Mouse (Mus musculus) gastrocnemius, postnatal 14 days (tissue): ENCODE measurements at regions not wholly inside any gene's neighbourhood (a gene's known extent, or its start where the extent isn't known, plus 50 kb on each side); places are given as distances from the start of the nearest gene placed in this dataset.
A peak's percentile ranks its signal among the peaks of the same experiment; 100 is the strongest.

Source experiments
- DNase-seq: peaks from one replicate; pipeline ENCODE4 v3.0.0; 2021; ENCODE audit warnings: mixed read lengths
- intact Hi-C: fragments of 180-260 bp; cut with DNase I; formaldehyde crosslinking; loops from one replicate; pipeline ENCODE4 v1.15.1; 2025; ENCODE audit warnings: low total_unique reads

- intact Hi-C loops, result no loop called here
- no peak for DNase-seq
These were observed 255.3 kb upstream of the Igfbp7 start for GRCm38 (mm10) chr5:77663096-77663495.

GRCm38 (mm10) chr5:77659016-77659415, 251.2 kb upstream of the Igfbp7 start:
- intact Hi-C loops, result no loop called here
- no peak for DNase-seq

- DNase-seq, result no peak
- intact Hi-C loops, result no loop called here
These were observed 236.8 kb upstream of the Igfbp7 start for GRCm38 (mm10) chr5:77644651-77645050.

GRCm38 (mm10) chr5:77620402-77620801, 212.6 kb upstream of the Igfbp7 start:
- intact Hi-C loops, result no loop called here
- DNase-seq, result no peak

GRCm38 (mm10) chr5:77610496-77610895, 202.7 kb upstream of the Igfbp7 start:
- DNase-seq, result no peak
- intact Hi-C loops, result no loop called here

GRCm38 (mm10) chr5:77594719-77595118, 186.9 kb upstream of the Igfbp7 start:
- no peak for DNase-seq
- intact Hi-C loops, result no loop called here

- no peak for DNase-seq
- intact Hi-C loops, result no loop called here
These were observed 181.4 kb upstream of the Igfbp7 start for GRCm38 (mm10) chr5:77589252-77589651.

- intact Hi-C loops, result no loop called here
- no peak for DNase-seq
These were observed 173.9 kb upstream of the Igfbp7 start for GRCm38 (mm10) chr5:77581702-77582101.

GRCm38 (mm10) chr5:77581106-77581638, 173.3 kb upstream of the Igfbp7 start:
- peak; percentile 18 for DNase-seq
- intact Hi-C loops, result no loop called here

GRCm38 (mm10) chr5:77579826-77580745, 172.2 kb upstream of the Igfbp7 start:
- intact Hi-C loops, result no loop called here
- no peak for DNase-seq

- intact Hi-C loops, result no loop called here
- DNase-seq, result no peak
These were observed 169.0 kb upstream of the Igfbp7 start for GRCm38 (mm10) chr5:77576881-77577280.

- intact Hi-C loops, result no loop called here
- DNase-seq, result no peak
These were observed 167.9 kb upstream of the Igfbp7 start for GRCm38 (mm10) chr5:77575780-77576179.

GRCm38 (mm10) chr5:77570364-77570763, 162.5 kb upstream of the Igfbp7 start:
- DNase-seq, result no peak
- intact Hi-C loops, result no loop called here

GRCm38 (mm10) chr5:77568121-77568520, 160.3 kb upstream of the Igfbp7 start:
- intact Hi-C loops, result no loop called here
- DNase-seq, result no peak

- intact Hi-C loops, result no loop called here
- no peak for DNase-seq
These were observed 144.7 kb upstream of the Igfbp7 start for GRCm38 (mm10) chr5:77552580-77552979.

GRCm38 (mm10) chr5:77552081-77552480, 144.2 kb upstream of the Igfbp7 start:
- intact Hi-C loops, result no loop called here
- no peak for DNase-seq

- no peak for DNase-seq
- intact Hi-C loops, result no loop called here
These were observed 138.3 kb upstream of the Igfbp7 start for GRCm38 (mm10) chr5:77546001-77546620.

GRCm38 (mm10) chr5:77532261-77533015, 124.6 kb upstream of the Igfbp7 start:
- intact Hi-C loops, result no loop called here
- DNase-seq, result no peak

GRCm38 (mm10) chr5:77530376-77530775, 122.5 kb upstream of the Igfbp7 start:
- intact Hi-C loops, result no loop called here

GRCm38 (mm10) chr5:77517252-77517651, 109.4 kb upstream of the Igfbp7 start:
- intact Hi-C loops, result no loop called here
- DNase-seq, result no peak

More at GRCm38 (mm10) chr5:77530376-77530775, 122.5 kb upstream of the Igfbp7 start:
- no peak for DNase-seq
